Comparison of ENCODE assay signal across 24 mouse cellular contexts in genomic region chr2:156452149-156452536, GRCm38 (mm10). TPM values are rescaled to one million over a fixed set of nuclear protein-coding genes. Genes with fewer than 3 reads are reported as not detected.
DNase-seq lines count a peak whose midpoint lies in the region; ATAC-seq and TF ChIP-seq lines count a peak whose summit lies in the region.
"Had no signal": no experiment of that assay in that cellular context is flagged by ENCODE, and none has a peak within 500 bp of the region (broad histone marks: within the 10 kb centered on the region; RNA-seq: fewer than 3 reads in every experiment).

No protein-coding gene starts in this region.

- DNase-seq in forebrain, embryonic 11.5 days (ENCODE audit: low spot score) = no peak
- DNase-seq in layer of hippocampus, adult 2 months (ENCODE audit: low spot score in 2 of 2) = peak in 1 of 2 experiments; percentile 26
- DNase-seq in layer of hippocampus, adult 8-10 months (ENCODE audit: low spot score in 2 of 2) = no peak
- DNase-seq in right cerebral cortex, postnatal 10 days (ENCODE audit: low spot score in 2 of 2) = peak; percentile 57 to 62
- DNase-seq in right cerebral cortex, postnatal 4 days = no peak
- peak; percentile 48 for DNase-seq in brain, embryonic 14.5 days (ENCODE audit: low read depth)
- no peak for DNase-seq in urinary bladder, postnatal 4 days (ENCODE audit: low spot score in 2 of 2)
- DNase-seq: adrenal gland, postnatal 10 days; cerebellum, adult 9-11 months; gastrocnemius, adult 2 months; heart, postnatal 10 days; kidney, postnatal 25 days; liver, embryonic 13.5 days; lung, embryonic 14.5 days; thymus, adult 18-20 months; thymus, postnatal 4 days had no signal

- no peak for TF ChIP-seq CTCF in layer of hippocampus, adult 2 months (conservative IDR thresholded peaks at IDR 0.05)
- no peak for TF ChIP-seq CTCF in brain, embryonic 14.5 days (IDR thresholded peaks at IDR 0.05; ENCODE audit: borderline replicate concordance, extremely low read depth, insufficient read depth, insufficient read length)

- H3K27me3 ChIP-seq in forebrain, embryonic 11.5 days (ENCODE audit: control insufficient read depth, insufficient read depth, low read length) = no peaks in the 10 kb centered on the region
- no peaks in the 10 kb centered on the region for H3K27me3 ChIP-seq in forebrain, embryonic 12.5 days
- H3K27me3 ChIP-seq: midbrain, embryonic 13.5 days; stomach, embryonic 15.5 days had no signal

- H3K36me3 ChIP-seq in forebrain, embryonic 11.5 days (ENCODE audit: control insufficient read depth, insufficient read depth, low read length) = no peaks in the 10 kb centered on the region
- H3K36me3 ChIP-seq in forebrain, embryonic 12.5 days (replicated peaks) = no peaks in the 10 kb centered on the region
- H3K36me3 ChIP-seq: hindbrain, embryonic 10.5 days; liver, embryonic 13.5 days; stomach, embryonic 15.5 days had no signal

- 56% methylated on average over 7 of the region's 7 CpGs for WGBS in forebrain, embryonic 11.5 days
- 50% methylated on average over 7 of the region's 7 CpGs for WGBS in forebrain, embryonic 12.5 days

- no peak overlapping the region for H3K4me3 ChIP-seq in forebrain, embryonic 11.5 days (ENCODE audit: low read depth, low read length)
- H3K4me3 ChIP-seq in forebrain, embryonic 12.5 days (replicated peaks) = no peak overlapping the region
- no peak overlapping the region for H3K4me3 ChIP-seq in layer of hippocampus, adult 2 months
- H3K4me3 ChIP-seq: gastrocnemius, adult 2 months; hindbrain, embryonic 10.5 days; liver, embryonic 13.5 days; megakaryocyte, embryonic 14.5 days; midbrain, embryonic 13.5 days; stomach, embryonic 15.5 days had no signal

- H3K9me3 ChIP-seq in forebrain, embryonic 11.5 days (ENCODE audit: control insufficient read depth, low read length) = no peaks in the 10 kb centered on the region
- no peaks in the 10 kb centered on the region for H3K9me3 ChIP-seq in forebrain, embryonic 12.5 days
- H3K9me3 ChIP-seq: hindbrain, embryonic 10.5 days; liver, embryonic 13.5 days; megakaryocyte, embryonic 14.5 days; midbrain, embryonic 13.5 days; stomach, embryonic 15.5 days had no signal

- no peak for TF ChIP-seq POLR2A in brain, embryonic 14.5 days (IDR thresholded peaks at IDR 0.05; ENCODE audit: borderline replicate concordance, extremely low read depth, insufficient read depth, insufficient read length, poor library complexity, severe bottlenecking)

- H3K4me1 ChIP-seq in forebrain, embryonic 11.5 days (replicated peaks; ENCODE audit: control insufficient read depth, insufficient read depth, low read length) = peaks cover 3% of the 10 kb centered on the region; the same call in 1 of the 2 replicates
- peaks cover 8% of the 10 kb centered on the region for H3K4me1 ChIP-seq in forebrain, embryonic 12.5 days
- H3K4me1 ChIP-seq: megakaryocyte, embryonic 14.5 days had no signal

- 0 out of 2 replicates have a peak overlapping the region, but pooled peaks have one; percentile 14 for H3K27ac ChIP-seq in forebrain, embryonic 11.5 days (ENCODE audit: low read depth, low read length)
- H3K27ac ChIP-seq in forebrain, embryonic 12.5 days = no peak overlapping the region
- peak overlapping the region; percentile 57 for H3K27ac ChIP-seq in layer of hippocampus, adult 2 months
- H3K27ac ChIP-seq: gastrocnemius, adult 2 months; hindbrain, embryonic 10.5 days; liver, embryonic 13.5 days; midbrain, embryonic 13.5 days; stomach, embryonic 15.5 days had no signal

- no peak overlapping the region for H3K9ac ChIP-seq in forebrain, embryonic 11.5 days (ENCODE audit: low read length)
- H3K9ac ChIP-seq in forebrain, embryonic 12.5 days = no peak overlapping the region
- H3K9ac ChIP-seq: liver, embryonic 13.5 days; lung, embryonic 14.5 days; midbrain, embryonic 13.5 days; stomach, embryonic 15.5 days had no signal

- H3K4me2 ChIP-seq in forebrain, embryonic 11.5 days (ENCODE audit: low read depth, low read length, severe bottlenecking) = no peak overlapping the region
- H3K4me2 ChIP-seq in forebrain, embryonic 12.5 days = no peak overlapping the region
- H3K4me2 ChIP-seq: heart, embryonic 11.5 days; liver, embryonic 13.5 days; lung, embryonic 14.5 days; midbrain, embryonic 13.5 days; stomach, embryonic 15.5 days had no signal

- no peak for ATAC-seq in forebrain, embryonic 11.5 days (replicated peaks; ENCODE audit: low FRiP score)
- no peak for ATAC-seq in forebrain, embryonic 12.5 days (ENCODE audit: low FRiP score)
- ATAC-seq: CD4-positive, CD25-positive, alpha-beta regulatory T cell, adult 4 months; intestine, postnatal 0 days; midbrain, embryonic 13.5 days had no signal

RNA-seq across cellular contexts. Expression of gene Epb41l1, which starts 31.4 kb away (rescaled TPM):
- polyA plus RNA-seq in forebrain, embryonic 11.5 days (2014; fragmentation: Nextera tagmentation; extraction: Ambion mirVana) = 3.1 and 3.6 TPM in 2 replicates
- 4.1 and 4.4 TPM in 2 replicates for polyA plus RNA-seq in forebrain, embryonic 12.5 days (2016; fragmentation: Nextera tagmentation; extraction: Ambion mirVana)
- 100 to 1,000 TPM; 340 to 347 TPM for total RNA-seq in layer of hippocampus, adult 2 months (2021)
- total RNA-seq in layer of hippocampus, adult 8-10 months (2022) = 100 to 1,000 TPM; 322 to 352 (median 336) TPM
- 65.2 and 99.5 TPM in 2 replicates for polyA plus RNA-seq in brain, embryonic 14.5 days (2012; rRNA removed)

Comparison
In these comparisons a context has a peak if more than half of its experiments do, and no peak if none do; other contexts are left out.
1. DNase-seq: peak in right cerebral cortex, postnatal 10 days (2 of 2) and brain, embryonic 14.5 days (single experiment); none in forebrain, embryonic 11.5 days (single experiment), layer of hippocampus, adult 8-10 months (0 of 2), right cerebral cortex, postnatal 4 days (single experiment) and urinary bladder, postnatal 4 days (0 of 2).
2. RNA of gene Epb41l1, which starts 31.4 kb away (polyA plus RNA-seq): 65.2 to 99.5 TPM in brain, embryonic 14.5 days; 4.1 to 4.4 TPM in forebrain, embryonic 12.5 days and 3.1 to 3.6 TPM in forebrain, embryonic 11.5 days; every median in the first group is over 10 times any median in the second.